Mouse (Mus musculus) brown adipose tissue, adult 24 weeks (tissue): ENCODE data around the gene Lypd1. TPM values are rescaled to one million over a fixed set of nuclear protein-coding genes. Genes with fewer than 3 reads are reported as not detected.

Experiments used
- H3K27ac ChIP-seq: fragments of 200-500 bp; replicated peaks from 2 replicates; pipeline ENCODE4 v1.5.1; 2012; ENCODE audit warnings: low read depth, mild to moderate bottlenecking, low read length
- H3K4me1 ChIP-seq: fragments of 200-500 bp; 2 replicates; pipeline ENCODE4 v1.6.1; 2012; ENCODE audit warnings: low read length, mixed read lengths; ENCODE audit not compliant: control insufficient read depth, insufficient read depth, insufficient read length
- H3K4me3 ChIP-seq: fragments of 200-500 bp; 2 replicates; pipeline ENCODE4 v1.5.1; 2012; ENCODE audit warnings: low read depth, mild to moderate bottlenecking, low read length, moderate library complexity; ENCODE audit not compliant: insufficient read depth
- polyA plus RNA-seq: library from polyadenylated mRNA; stranded (reverse); fragments of >200 nt; gene quantifications from 2 replicates; pipeline ENCODE4 v1.2.4, GENCODE M21; 2012; ENCODE audit not compliant: missing spikeins, insufficient read depth, insufficient read length

Gene Lypd1
- 0.48 and 1.0 TPM in 2 replicates for polyA plus RNA-seq

DNA sequence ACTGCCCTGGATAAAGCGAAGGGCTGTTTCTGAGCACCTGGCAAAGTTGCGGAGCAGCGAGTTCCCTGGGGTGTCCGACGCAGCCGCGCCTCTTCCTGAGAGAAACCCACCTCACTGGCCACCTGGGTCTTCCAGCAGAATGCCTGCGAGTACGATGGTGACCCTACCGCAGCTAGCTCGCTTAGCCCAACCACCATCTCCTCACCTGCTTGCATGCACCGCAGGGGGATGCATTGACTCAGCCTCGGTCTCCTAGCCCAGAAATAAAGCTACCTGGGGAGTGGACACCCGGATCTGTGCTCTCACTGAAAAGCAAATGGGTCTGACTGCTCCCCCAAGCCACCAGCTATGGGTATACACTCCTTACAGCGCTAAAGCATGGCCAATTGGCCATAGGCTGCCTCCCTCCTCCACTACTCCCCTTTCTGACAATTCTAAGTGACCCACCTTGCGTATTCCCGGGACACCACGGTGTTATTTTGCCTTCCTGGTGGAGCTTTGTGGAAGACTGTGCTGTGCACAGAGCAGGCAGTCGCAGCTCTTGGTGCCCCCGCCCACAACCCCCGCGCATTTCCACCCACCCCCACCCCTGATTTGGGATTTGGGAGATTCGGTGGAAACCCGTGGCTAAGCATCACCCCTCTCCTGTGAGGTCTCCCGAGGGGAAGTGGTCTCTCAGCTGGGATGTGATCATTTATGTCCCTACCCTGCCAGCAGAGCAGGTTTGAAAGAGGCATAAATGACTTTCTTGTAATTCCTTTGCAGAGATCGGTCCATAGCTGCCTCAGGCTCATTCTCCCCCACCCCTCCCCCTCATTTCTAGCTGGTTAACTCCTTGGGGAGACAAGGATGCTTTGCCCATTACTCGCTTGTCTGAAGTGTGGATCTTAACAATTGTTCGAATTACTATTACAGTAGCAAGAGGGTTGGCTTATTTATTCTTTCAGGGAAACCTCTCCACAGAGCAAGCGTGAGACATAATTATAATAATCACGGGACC lies at the start of gene Lypd1:
Gene Lypd1, minus strand, starts transcription at position 501 of the 1,000 bp plus-strand sequence.
- Histone ChIP-seq H3K4me1 (no peaks in the 10 kb centered on the region), H3K4me3 (peak within 1 kb of the TSS; percentile 34), H3K27ac (no peak within 1 kb of the TSS)

DNA sequence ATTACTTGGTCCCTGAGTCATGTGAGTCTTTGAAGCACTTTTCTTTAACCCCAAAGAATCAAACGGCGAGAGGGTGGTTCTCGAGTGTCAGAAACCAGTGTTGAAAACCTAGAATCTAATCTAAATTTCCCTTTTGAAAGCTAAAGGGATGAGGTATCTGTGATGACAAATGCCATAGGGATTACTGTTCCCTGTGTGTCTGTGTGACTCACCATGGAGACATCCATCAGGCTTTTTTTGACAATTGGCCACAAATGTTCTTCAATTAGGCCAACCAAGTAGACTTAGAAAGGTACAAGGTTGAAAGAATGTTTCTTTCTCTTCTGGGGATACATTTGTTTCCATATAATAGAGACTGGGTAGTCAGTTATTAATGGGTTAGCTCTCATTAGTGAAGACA lies 38.1 kb upstream of the Lypd1 start:
- Histone ChIP-seq H3K4me3 (no peak overlapping the region), H3K4me1 (no peaks in the 10 kb centered on the region), H3K27ac (no peak overlapping the region)

DNA sequence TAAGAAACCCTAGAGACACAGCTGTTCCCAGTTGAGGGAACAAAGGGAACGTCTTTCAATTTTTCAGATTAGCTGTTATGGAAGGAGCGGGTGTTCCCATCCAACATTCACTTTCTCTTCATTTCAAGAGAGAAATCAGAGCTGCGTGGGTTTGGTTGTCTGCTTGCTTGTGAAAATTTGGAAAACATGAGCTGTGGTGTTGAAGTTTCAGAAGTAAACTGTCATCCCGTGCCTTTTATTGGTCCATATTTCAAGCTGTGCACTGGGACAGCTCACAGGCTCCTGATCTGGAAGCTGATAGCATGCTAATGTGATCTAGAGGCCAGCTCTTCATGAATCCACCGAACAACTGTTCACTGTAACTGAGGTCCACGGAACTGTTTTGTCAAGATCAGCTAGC lies 36.2 kb upstream of the Lypd1 start:
- Histone ChIP-seq H3K27ac (no peak overlapping the region), H3K4me1 (no peaks in the 10 kb centered on the region), H3K4me3 (no peak overlapping the region)

DNA sequence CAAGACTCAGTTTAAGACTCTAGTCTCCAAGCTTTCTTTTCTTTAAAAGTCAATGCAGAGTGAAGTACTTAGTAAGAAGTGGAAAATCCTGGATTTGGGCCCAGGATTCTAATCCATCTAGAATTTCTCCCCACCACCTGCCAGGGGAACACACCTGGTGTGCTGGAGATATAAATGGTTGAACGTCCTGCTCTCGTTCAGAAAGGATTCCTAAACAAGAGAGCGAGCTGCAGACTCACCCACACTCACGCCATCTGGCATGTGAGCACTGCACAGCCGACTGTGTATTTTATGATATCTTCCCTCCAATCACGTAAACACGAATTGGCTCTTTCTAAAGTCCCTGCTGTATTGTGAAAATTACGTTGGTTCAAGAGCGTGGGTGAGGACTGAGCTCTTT lies 32.2 kb upstream of the Lypd1 start:
- no peaks in the 10 kb centered on the region for H3K4me1 ChIP-seq
- H3K27ac ChIP-seq, result no peak overlapping the region
- no peak overlapping the region for H3K4me3 ChIP-seq

DNA sequence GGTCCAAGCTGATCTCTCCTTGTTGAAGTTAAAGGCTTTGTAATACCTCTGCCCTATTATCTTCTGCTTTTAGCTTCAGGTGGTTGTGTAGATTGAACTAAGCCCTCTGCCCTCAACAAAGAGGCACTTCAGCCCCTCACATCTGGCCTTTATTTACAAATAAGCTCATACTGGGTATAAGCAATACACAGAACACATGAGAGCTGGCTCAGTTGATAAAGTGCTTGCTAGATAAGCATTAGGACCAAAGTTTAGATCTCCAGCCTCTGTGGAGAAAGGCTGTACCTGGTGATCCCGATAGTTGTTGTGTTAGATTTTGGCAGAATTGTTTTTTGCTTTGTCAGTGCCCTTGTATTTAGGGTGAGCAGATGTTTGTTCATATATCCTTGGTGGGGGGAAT lies 30.4 kb upstream of the Lypd1 start:
- no peak overlapping the region for H3K4me3 ChIP-seq
- H3K27ac ChIP-seq, result no peak overlapping the region
- H3K4me1 ChIP-seq, result no peaks in the 10 kb centered on the region

DNA sequence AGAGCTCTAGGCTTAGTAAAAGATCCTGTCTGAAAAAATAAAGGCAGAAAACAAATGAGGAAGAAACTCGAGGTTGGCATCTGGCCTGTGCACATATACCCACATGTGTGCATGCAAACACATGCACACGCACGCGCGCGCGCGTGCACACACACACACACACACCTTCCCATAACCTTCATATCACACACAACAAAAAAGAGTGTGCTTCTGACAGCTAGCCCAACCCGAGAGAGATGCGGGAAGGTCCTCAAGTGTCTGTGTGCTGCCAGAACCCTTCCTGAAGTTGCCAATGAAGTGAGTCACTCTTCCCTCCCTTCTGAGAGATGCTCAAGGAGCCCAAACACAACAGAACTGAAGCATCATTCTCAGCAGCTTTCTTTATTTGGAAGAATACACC lies 12.6 kb upstream of the Lypd1 start:
- Histone ChIP-seq H3K27ac (no peak overlapping the region), H3K4me3 (no peak overlapping the region), H3K4me1 (no peaks in the 10 kb centered on the region)

DNA sequence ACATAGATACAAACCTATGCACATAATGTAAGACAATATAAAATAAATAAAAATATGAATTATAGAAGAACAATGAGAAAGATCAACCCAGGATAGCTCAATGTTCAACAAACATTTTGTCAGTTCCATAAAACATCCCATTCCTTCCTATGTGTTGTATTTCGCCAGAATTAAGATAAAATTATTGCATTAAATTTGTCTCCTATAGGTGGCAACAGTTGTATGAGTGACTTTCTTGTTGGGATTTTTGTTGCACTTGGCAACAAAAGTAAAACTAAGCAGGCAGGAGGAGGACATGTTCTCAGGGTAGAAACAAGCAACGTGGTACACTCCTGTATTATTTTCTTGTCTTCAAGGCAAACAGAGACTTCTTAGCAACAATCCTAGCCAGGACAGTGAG lies 10.2 kb upstream of the Lypd1 start:
- Histone ChIP-seq H3K27ac (no peak overlapping the region), H3K4me1 (no peaks in the 10 kb centered on the region), H3K4me3 (no peak overlapping the region)

DNA sequence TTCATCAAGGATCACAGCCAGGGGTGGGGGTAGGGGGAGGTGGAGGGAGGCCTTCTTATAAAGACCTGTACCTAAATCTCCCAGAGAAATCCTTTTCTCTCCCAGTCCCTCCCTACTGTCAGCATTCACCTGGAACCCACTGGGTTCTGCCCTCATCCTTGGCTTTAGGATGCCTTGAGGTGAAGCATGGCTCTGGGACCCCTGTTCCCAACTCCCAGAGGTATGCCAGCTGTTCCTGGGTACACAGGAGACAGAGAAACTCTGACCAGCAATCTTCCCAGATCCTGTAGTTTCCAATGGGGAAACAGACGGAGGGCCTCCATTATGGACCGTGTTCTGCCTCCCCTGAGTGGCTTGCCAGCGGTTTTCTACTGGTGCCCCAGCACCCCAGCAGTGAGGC lies 7.8 kb upstream of the Lypd1 start:
- H3K27ac ChIP-seq, result no peak overlapping the region

DNA sequence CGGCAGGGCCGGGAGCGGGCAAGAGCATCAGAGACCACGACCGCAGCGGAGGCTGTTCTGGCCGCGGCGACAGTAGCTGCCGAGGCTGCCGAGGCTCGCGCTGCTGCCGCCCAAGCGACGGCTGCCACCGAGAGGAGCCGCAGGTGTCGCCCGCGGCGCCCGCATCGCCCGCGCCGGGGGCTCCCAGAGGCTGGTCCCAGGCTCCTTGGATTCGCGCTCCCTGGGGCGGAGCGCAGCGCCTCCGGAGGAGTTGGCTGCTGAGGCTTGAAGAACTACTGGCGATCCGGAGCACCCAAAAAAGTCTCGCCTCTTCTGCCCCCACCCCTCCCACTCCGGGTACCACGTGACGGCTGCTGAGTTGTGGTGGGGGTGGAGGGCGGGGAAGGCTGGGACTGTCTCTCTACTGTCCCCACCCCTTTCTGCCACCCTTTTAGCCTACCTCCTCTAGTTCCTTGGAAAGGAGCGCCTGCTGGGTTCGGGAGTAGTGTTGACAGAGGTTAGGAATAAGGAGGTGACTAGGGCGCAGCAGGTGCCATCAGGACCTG lies 928 bp downstream of the Lypd1 start:
- Histone ChIP-seq H3K4me3 (peak overlapping the region; percentile 34), H3K27ac (no peak overlapping the region), H3K4me1 (no peaks in the 10 kb centered on the region)

More for the DNA sequence above, 7.8 kb upstream of the Lypd1 start:
- Histone ChIP-seq H3K4me3 (no peak overlapping the region), H3K4me1 (no peaks in the 10 kb centered on the region)

DNA sequence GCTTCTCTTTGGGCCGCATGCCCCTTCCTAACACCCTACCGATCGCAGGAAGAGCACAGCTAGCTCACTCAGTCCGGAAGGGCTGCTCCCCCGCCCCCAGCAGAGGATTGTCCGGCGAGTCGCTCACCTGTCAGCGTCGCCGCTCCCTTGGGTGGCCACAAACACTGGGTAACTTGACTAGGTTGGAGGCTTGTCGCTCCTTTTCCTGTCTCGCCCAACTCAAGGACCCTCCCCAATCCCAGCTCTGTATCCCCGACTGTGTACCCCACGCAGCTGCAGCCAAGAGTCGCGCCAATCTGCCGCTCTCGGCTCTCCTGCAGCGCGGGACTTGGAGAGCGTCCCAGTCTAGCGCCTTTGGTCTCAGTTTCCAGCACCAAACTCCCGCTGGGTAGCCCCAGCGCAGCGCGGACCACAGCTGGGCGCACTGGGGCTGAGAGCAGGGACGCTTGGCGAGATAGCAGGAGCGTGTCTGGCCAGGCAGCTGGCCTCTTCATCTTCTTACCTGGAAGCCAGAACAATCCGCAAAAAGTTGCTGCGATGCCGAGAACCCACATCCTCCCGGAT lies 1.5 kb downstream of the Lypd1 start:
- Histone ChIP-seq H3K4me1 (no peaks in the 10 kb centered on the region), H3K27ac (no peak overlapping the region), H3K4me3 (peak overlapping the region; percentile 34)

DNA sequence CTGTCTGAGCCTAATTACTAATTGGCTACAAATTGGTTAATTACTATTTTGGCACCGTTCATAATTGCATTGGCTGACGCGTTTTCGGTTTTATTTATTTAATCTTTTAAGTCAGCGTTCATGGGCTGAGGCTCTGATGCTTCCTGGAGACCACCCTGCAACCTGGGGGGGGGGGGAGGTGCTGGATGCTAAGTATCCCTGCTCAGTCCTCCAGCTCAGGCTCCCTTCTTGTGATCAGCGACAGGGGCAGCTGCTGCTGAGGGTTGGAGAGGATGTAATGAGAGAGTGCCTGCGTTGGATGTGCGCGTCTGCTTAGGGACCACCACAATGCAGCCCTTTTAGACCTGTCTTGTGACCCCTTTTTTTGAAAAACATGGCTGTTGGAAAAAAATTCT lies 2.0 kb downstream of the Lypd1 start:
- H3K27ac ChIP-seq, result no peak overlapping the region
- H3K4me1 ChIP-seq, result no peaks in the 10 kb centered on the region
- H3K4me3 ChIP-seq, result 0 out of 2 replicates have a peak overlapping the region, but pooled peaks have one; percentile 34

DNA sequence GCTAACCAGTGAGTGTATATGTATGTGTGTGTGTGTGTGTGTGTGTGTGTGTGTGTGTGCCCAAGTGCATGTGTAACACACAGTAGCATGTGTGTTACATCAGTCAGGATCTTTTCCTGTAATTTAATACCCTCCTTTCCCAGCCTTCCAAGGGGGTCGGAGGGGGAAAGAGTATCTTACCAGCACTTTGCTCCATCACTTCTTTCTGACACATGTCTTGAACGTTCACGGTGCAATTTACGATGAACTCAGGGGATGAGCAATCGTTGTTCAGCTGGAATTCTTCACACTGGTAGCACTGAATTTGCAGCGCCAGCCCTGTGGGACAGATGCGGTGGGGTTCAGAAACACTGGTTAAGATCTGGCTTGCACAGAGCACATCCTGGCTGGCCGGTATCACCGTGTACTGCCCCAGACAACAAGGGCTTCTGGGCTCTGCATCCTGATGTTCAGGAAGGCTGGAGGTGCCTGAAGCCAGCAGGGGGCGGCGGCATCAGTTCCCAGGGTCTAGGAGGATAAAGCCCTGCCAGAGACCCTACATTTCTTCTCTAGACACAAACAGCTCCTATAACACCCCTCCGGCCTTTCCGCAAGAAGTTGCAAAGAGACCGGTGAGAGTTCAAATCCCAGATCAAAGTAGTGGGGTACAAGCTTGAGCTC lies 2.6 kb downstream of the Lypd1 start:
- Histone ChIP-seq H3K4me1 (no peaks in the 10 kb centered on the region), H3K4me3 (no peak overlapping the region), H3K27ac (no peak overlapping the region)

DNA sequence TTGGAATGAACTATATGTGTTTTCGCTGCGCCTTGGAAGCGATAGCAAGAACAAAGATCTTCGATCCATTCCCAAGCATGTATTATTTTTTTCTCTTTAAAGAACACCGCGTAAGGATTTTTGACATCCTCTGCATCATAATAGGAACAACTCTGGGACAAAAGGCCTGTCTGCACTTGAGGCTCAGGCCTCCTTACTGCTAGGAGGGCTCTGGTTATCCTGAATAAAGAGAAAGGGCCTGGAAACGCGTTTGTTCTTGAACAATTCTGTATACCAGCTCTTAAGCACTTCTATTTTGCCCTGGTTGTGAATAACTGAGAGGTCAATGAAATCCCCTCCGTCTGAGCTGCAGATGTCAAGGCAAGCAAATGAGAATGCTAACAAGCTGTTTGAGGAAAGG lies 19.7 kb downstream of the Lypd1 start:
- no peak overlapping the region for H3K4me3 ChIP-seq
- H3K27ac ChIP-seq, result no peak overlapping the region
- no peaks in the 10 kb centered on the region for H3K4me1 ChIP-seq

DNA sequence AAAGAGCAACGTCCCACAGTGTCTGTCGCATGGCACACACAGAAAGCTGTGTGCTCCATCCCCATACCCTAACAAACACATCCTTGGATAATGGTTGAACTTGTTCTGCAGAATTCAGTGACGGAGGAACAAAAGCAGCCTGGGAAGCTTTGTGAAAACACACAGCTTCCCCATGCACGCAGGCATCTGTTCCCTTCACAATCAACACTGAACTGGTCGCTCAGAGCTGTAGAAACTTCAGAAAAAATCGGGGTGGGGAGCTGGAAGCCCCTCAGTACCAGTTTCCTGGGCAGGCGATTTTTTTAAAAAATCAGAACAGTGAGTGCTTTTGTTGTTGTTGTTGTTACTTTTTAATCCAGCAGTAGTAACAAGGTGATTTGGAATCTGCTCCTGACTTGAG lies 42.8 kb downstream of the Lypd1 start:
- no peak overlapping the region for H3K4me3 ChIP-seq
- H3K4me1 ChIP-seq, result no peaks in the 10 kb centered on the region
- no peak overlapping the region for H3K27ac ChIP-seq

DNA sequence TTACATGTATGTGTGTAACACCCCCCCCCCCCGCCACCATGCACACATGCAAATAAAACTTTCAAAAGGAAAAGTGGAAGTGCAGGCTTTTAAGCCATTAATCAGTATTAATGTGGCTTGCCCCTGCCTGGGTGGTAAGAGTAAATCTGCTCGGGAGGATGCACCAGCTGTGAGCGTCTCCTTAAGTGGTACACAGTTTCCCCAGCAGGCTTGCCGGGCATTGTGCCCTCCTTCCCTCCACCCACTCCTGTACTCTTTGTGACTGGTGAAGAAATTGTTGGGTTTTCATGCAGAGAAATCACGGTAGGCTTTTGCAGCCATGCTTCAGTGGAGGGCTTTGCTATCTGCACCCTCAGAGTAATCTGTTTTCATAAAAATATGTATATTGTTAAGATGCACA lies 54.3 kb downstream of the Lypd1 start:
- no peak overlapping the region for H3K27ac ChIP-seq
- H3K4me3 ChIP-seq, result no peak overlapping the region
- peaks cover 6% of the 10 kb centered on the region for H3K4me1 ChIP-seq
